Mouse (Mus musculus) megakaryocyte progenitor cell, adult 5-6 weeks (primary cell): Measurements from ENCODE around the gene Herc6. TPM values are rescaled to one million over a fixed set of nuclear protein-coding genes. Genes with fewer than 3 reads are reported as not detected.

Experiments
- total RNA-seq, 2 experiments: library from RNA; stranded (forward) in 1 of 2; stranded (reverse) in 1 of 2; fragments of 157-497, 149-512 nt in 1 of 2; fragments of 200-1000 nt in 1 of 2; gene quantifications; 2 replicates each; pipeline versions ENCODE4 v1.2.3 to v1.2.4; 2015 to 2017

Herc6 gene
- total RNA-seq, 2 experiments from 2014 or later = 14.9 to 16.6 TPM

Other genes with a start within 250 kb of the Herc6 start
- not detected in 2 replicates for gene Vmn1r17, start 217.3 kb upstream of the Herc6 start, total RNA-seq (2015)
- not detected in 2 replicates for gene Vmn1r17, start 217.3 kb upstream of the Herc6 start, total RNA-seq (2017)
- gene Vmn1r18, start 185.2 kb upstream of the Herc6 start, total RNA-seq (2015) = not detected in 2 replicates
- gene Vmn1r18, start 185.2 kb upstream of the Herc6 start, total RNA-seq (2017) = not detected in 2 replicates
- not detected in 2 replicates for gene Vmn1r19, start 177.2 kb upstream of the Herc6 start, total RNA-seq (2015)
- not detected in 2 replicates for gene Vmn1r19, start 177.2 kb upstream of the Herc6 start, total RNA-seq (2017)
- not detected in 2 replicates for gene Vmn1r20, start 152.1 kb upstream of the Herc6 start, total RNA-seq (2015)
- gene Vmn1r20, start 152.1 kb upstream of the Herc6 start, total RNA-seq (2017) = not detected in 2 replicates
- 5.3 TPM in 2 replicates for gene Ppm1k, start 45.5 kb upstream of the Herc6 start, total RNA-seq (2015)
- gene Ppm1k, start 45.5 kb upstream of the Herc6 start, total RNA-seq (2017) = 8.0 and 18.4 TPM in 2 replicates
- 7.3 and 8.8 TPM in 2 replicates for gene Pyurf, start 111.1 kb downstream of the Herc6 start, total RNA-seq (2015)
- gene Pyurf, start 111.1 kb downstream of the Herc6 start, total RNA-seq (2017) = 13.1 and 15.8 TPM in 2 replicates
- 30.8 and 41.8 TPM in 2 replicates for gene Lancl2, start 121.5 kb downstream of the Herc6 start, total RNA-seq (2015)
- 39.5 and 43.0 TPM in 2 replicates for gene Lancl2, start 121.5 kb downstream of the Herc6 start, total RNA-seq (2017)
- gene Vopp1, start 244.2 kb downstream of the Herc6 start, total RNA-seq (2015) = 10.0 and 12.0 TPM in 2 replicates
- gene Vopp1, start 244.2 kb downstream of the Herc6 start, total RNA-seq (2017) = 10.1 and 14.5 TPM in 2 replicates